Mouse (Mus musculus) thymus, adult 2 months (tissue): ENCODE data around the gene Mdk. TPM values are rescaled to one million over a fixed set of nuclear protein-coding genes. Genes with fewer than 3 reads are reported as not detected.

Source experiments
- DNase-seq: peaks from one replicate; pipeline ENCODE4 v3.0.0; 2021
- H3K27ac ChIP-seq: fragments of 200-500 bp; 2 replicates; pipeline ENCODE4 v1.5.1; 2012; ENCODE audit warnings: low read length, control low read depth; ENCODE audit not compliant: control insufficient read depth, insufficient read depth
- H3K27me3 ChIP-seq: fragments of 200-500 bp; 2 replicates; pipeline ENCODE4 v1.6.1; 2012; ENCODE audit warnings: mild to moderate bottlenecking, low read length, moderate library complexity, mixed read lengths; ENCODE audit not compliant: control insufficient read depth, insufficient read depth
- H3K36me3 ChIP-seq: fragments of 200-500 bp; 2 replicates; pipeline ENCODE4 v1.6.1; 2012; ENCODE audit warnings: mild to moderate bottlenecking, low read length, moderate library complexity; ENCODE audit not compliant: control insufficient read depth, insufficient read depth
- H3K4me1 ChIP-seq: fragments of 200-500 bp; replicated peaks from 2 replicates; pipeline ENCODE4 v1.6.1; 2012; ENCODE audit warnings: low read length; ENCODE audit not compliant: control insufficient read depth, insufficient read depth
- H3K4me3 ChIP-seq: fragments of 200-500 bp; 2 replicates; pipeline ENCODE4 v1.5.1; 2012; ENCODE audit warnings: mild to moderate bottlenecking, low read length, control low read depth, moderate library complexity; ENCODE audit not compliant: control insufficient read depth, insufficient read depth
- CTCF ChIP-seq: fragments of 200-500 bp; IDR thresholded peaks from 2 replicates; pipeline ENCODE4 v1.5.1; 2012; ENCODE audit warnings: mild to moderate bottlenecking, control low read depth, low read length, moderate library complexity, borderline replicate concordance; ENCODE audit not compliant: control insufficient read depth, poor library complexity, insufficient read depth; ENCODE audit errors: extremely low read depth
- POLR2A ChIP-seq: fragments of 200-500 bp; IDR thresholded peaks from 2 replicates; pipeline ENCODE4 v1.6.1; 2012; ENCODE audit warnings: mild to moderate bottlenecking, low read length, control low read depth, moderate library complexity; ENCODE audit not compliant: control insufficient read depth, poor library complexity, insufficient read depth; ENCODE audit errors: extremely low read depth
- WGBS: fragments of 180-500 bp; shearing (Covaris S2); methylation state at CpG from one replicate; pipeline ENCODE4 v1.1.7; 2018; 5-methylcytosine and 5-hydroxymethylcytosine counted together
- polyA plus RNA-seq: library from polyadenylated mRNA; depleted of rRNA; stranded (reverse); fragments of >200 nt; gene quantifications from 2 replicates; pipeline ENCODE4 v1.2.3, GENCODE M21; 2012

The Mdk gene
- polyA plus RNA-seq, 1 experiment: 17.7 TPM

GRCm38 (mm10) chr2:91902336-91902735, 29.8 kb downstream of the Mdk start:
- H3K4me1 ChIP-seq: no peaks in the 10 kb centered on the region
- no peak overlapping the region for H3K4me3 ChIP-seq
- peaks cover 10% of the 10 kb centered on the region; the same call in 1 of the 2 replicates for H3K36me3 ChIP-seq
- 94% methylated on average over 5 of the region's 5 CpGs for WGBS
- no peaks in the 10 kb centered on the region for H3K27me3 ChIP-seq
- TF ChIP-seq POLR2A: no peak
- no peak for TF ChIP-seq CTCF
- no peak for DNase-seq
- H3K27ac ChIP-seq: no peak overlapping the region

- no peaks in the 10 kb centered on the region for H3K27me3 ChIP-seq
- no peak overlapping the region for H3K4me3 ChIP-seq
- TF ChIP-seq CTCF (no peak), POLR2A (no peak)
- H3K27ac ChIP-seq: no peak overlapping the region
- DNase-seq: no peak
- peaks cover 13% of the 10 kb centered on the region; the same call in 1 of the 2 replicates for H3K36me3 ChIP-seq
- WGBS: 98% methylated on average over 8 of the region's 8 CpGs
- no peaks in the 10 kb centered on the region for H3K4me1 ChIP-seq
These were observed 31.7 kb downstream of the Mdk start for GRCm38 (mm10) chr2:91900431-91900830.

- WGBS: 97% methylated on average over 3 of the region's 3 CpGs
- no peaks in the 10 kb centered on the region for H3K4me1 ChIP-seq
- H3K4me3 ChIP-seq: no peak overlapping the region
- H3K27me3 ChIP-seq: no peaks in the 10 kb centered on the region
- no peak overlapping the region for H3K27ac ChIP-seq
- no peak for TF ChIP-seq POLR2A
- TF ChIP-seq CTCF: no peak
- peaks cover 13% of the 10 kb centered on the region; the same call in 1 of the 2 replicates for H3K36me3 ChIP-seq
- no peak for DNase-seq
These were observed 33.0 kb downstream of the Mdk start for GRCm38 (mm10) chr2:91899141-91899540.

GRCm38 (mm10) chr2:91897968-91898367, 34.1 kb downstream of the Mdk start:
- Histone ChIP-seq H3K27me3 (no peaks in the 10 kb centered on the region), H3K4me3 (no peak overlapping the region), H3K4me1 (no peaks in the 10 kb centered on the region), H3K27ac (no peak overlapping the region), H3K36me3 (peaks cover 13% of the 10 kb centered on the region; the same call in 1 of the 2 replicates)
- no peak for DNase-seq
- TF ChIP-seq POLR2A (no peak), CTCF (no peak)

- peaks cover 11% of the 10 kb centered on the region; the same call in 1 of the 2 replicates for H3K36me3 ChIP-seq
- H3K4me3 ChIP-seq: no peak overlapping the region
- no peak for DNase-seq
- TF ChIP-seq CTCF: no peak
- no peak for TF ChIP-seq POLR2A
- WGBS: 97% methylated on average over 3 of the region's 3 CpGs
- no peaks in the 10 kb centered on the region for H3K27me3 ChIP-seq
- no peaks in the 10 kb centered on the region for H3K4me1 ChIP-seq
- no peak overlapping the region for H3K27ac ChIP-seq
These were observed 36.7 kb downstream of the Mdk start for GRCm38 (mm10) chr2:91895401-91895800.

- TF ChIP-seq POLR2A (no peak), CTCF (no peak)
- Histone ChIP-seq H3K36me3 (0 out of 2 replicates have a peak, but pooled peaks cover 11% of the 10 kb centered on the region), H3K4me3 (no peak overlapping the region), H3K27me3 (no peaks in the 10 kb centered on the region), H3K4me1 (no peaks in the 10 kb centered on the region), H3K27ac (no peak overlapping the region)
- WGBS: 95% methylated on average over 3 of the region's 3 CpGs
- DNase-seq: no peak
These were observed 37.4 kb downstream of the Mdk start for GRCm38 (mm10) chr2:91894716-91895115.

- DNase-seq: no peak
- Histone ChIP-seq H3K36me3 (peaks cover 15% of the 10 kb centered on the region), H3K4me1 (no peaks in the 10 kb centered on the region), H3K4me3 (no peak overlapping the region), H3K27ac (no peak overlapping the region), H3K27me3 (no peaks in the 10 kb centered on the region)
- 91% methylated on average over 4 of the region's 4 CpGs for WGBS
- TF ChIP-seq POLR2A (no peak), CTCF (no peak)
These were observed 47.5 kb downstream of the Mdk start for GRCm38 (mm10) chr2:91884616-91885015.
